Mouse (Mus musculus) liver, embryonic 16.5 days (tissue): ENCODE results near the gene Ubxn7. TPM values are rescaled to one million over a fixed set of nuclear protein-coding genes. Genes with fewer than 3 reads are reported as not detected.

Source experiments
- ATAC-seq: fragments of 200-750 bp; cut with Nextera tagmentation; 2 replicates; pipeline ENCODE4 v1.8.0; 2017; ENCODE audit warnings: low read depth, mild to moderate bottlenecking, moderate number of reproducible peaks, moderate library complexity
- H3K27ac ChIP-seq: fragments of 300-500 bp; sonication (generic); 2 replicates; pipeline ENCODE4 v1.5.1; 2014; ENCODE audit warnings: mild to moderate bottlenecking, low read length
- H3K27me3 ChIP-seq: fragments of 300-500 bp; sonication (generic); 2 replicates; pipeline ENCODE4 v1.6.1; 2014; ENCODE audit warnings: low read depth, low read length, mixed read lengths; ENCODE audit not compliant: control insufficient read depth, insufficient read depth
- H3K36me3 ChIP-seq: fragments of 300-500 bp; sonication (generic); 2 replicates; pipeline ENCODE4 v1.6.1; 2014; ENCODE audit warnings: mild to moderate bottlenecking; ENCODE audit not compliant: control insufficient read depth, insufficient read depth
- H3K4me1 ChIP-seq: fragments of 300-500 bp; sonication (generic); 2 replicates; pipeline ENCODE4 v1.6.1; 2014; ENCODE audit warnings: low read depth, low read length, mixed read lengths; ENCODE audit not compliant: control insufficient read depth
- H3K4me2 ChIP-seq: fragments of 300-500 bp; sonication (generic); 2 replicates; pipeline ENCODE4 v1.6.1; 2014; ENCODE audit warnings: low read depth, low read length, mixed read lengths
- H3K4me3 ChIP-seq: fragments of 300-500 bp; sonication (generic); 2 replicates; pipeline ENCODE4 v1.5.1; 2014; ENCODE audit warnings: low read depth, mild to moderate bottlenecking, low read length
- H3K9ac ChIP-seq: fragments of 300-500 bp; sonication (generic); 2 replicates; pipeline ENCODE4 v1.6.1; 2014; ENCODE audit warnings: low read depth, low read length
- H3K9me3 ChIP-seq: fragments of 300-500 bp; sonication (generic); replicated peaks from 2 replicates; pipeline ENCODE4 v1.6.1; 2016; ENCODE audit warnings: low read length; ENCODE audit not compliant: control insufficient read depth
- WGBS: fragments of 180-500 bp; shearing (Covaris S2); extraction: QIAGEN DNeasy Blood & Tissue Kit; methylation state at CpG from one replicate; pipeline ENCODE4 v1.1.7; 2014; ENCODE audit not compliant: insufficient replicate concordance; 5-methylcytosine and 5-hydroxymethylcytosine counted together
- polyA plus RNA-seq: library from polyadenylated mRNA; unstranded; fragments of >200 nt; fragmentation: Nextera tagmentation; extraction: Ambion mirVana; gene quantifications from 2 replicates; pipeline ENCODE4 v1.2.1, GENCODE M21; 2015

Gene Ubxn7
- polyA plus RNA-seq, 1 experiment from 2014 or later = 10.2 TPM

DNA sequence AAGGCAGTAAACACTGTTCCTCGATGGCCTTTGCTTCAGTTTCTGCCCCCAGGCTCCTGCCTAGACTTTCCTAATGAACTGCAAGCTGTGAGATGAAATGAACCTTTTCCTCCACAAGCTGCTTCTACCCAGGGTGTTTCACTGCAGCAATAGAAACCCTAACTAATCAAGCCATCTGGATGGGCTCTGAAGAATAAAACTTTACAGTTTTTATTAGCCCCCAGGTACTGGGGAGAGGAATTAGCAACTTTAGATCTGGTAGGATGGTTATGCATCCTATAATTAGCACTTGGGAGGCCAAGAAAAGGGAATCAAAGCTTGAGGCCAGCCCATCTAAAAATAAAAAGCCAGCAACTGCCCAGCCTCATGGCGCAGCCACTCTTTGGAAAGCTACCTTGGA is 15.5 kb upstream of the Ubxn7 start:
- Histone ChIP-seq H3K27me3 (no peaks in the 10 kb centered on the region), H3K9ac (no peak overlapping the region), H3K36me3 (no peaks in the 10 kb centered on the region), H3K4me1 (no peaks in the 10 kb centered on the region; the same call in 1 of the 2 replicates), H3K27ac (no peak overlapping the region), H3K9me3 (no peaks in the 10 kb centered on the region; the same call in 1 of the 2 replicates), H3K4me2 (no peak overlapping the region), H3K4me3 (no peak overlapping the region)
- ATAC-seq = no peak
- 76% methylated on average over 2 of the region's 2 CpGs for WGBS

GRCm38 (mm10) chr16:32323953-32324352 is 8.1 kb upstream of the Ubxn7 start:
- H3K27ac ChIP-seq = no peak overlapping the region
- no peaks in the 10 kb centered on the region for H3K9me3 ChIP-seq
- H3K4me2 ChIP-seq = no peak overlapping the region
- no peaks in the 10 kb centered on the region for H3K27me3 ChIP-seq
- no peaks in the 10 kb centered on the region for H3K4me1 ChIP-seq
- ATAC-seq = no peak
- no peak overlapping the region for H3K9ac ChIP-seq
- no peaks in the 10 kb centered on the region for H3K36me3 ChIP-seq
- no peak overlapping the region for H3K4me3 ChIP-seq
- 22% methylated on average over 7 of the region's 7 CpGs for WGBS

GRCm38 (mm10) chr16:32330876-32331670 is 984 bp upstream of the Ubxn7 start:
- peak overlapping the region; percentile 48 for H3K4me3 ChIP-seq
- H3K9ac ChIP-seq = peak overlapping the region; percentile 25; the same call in 1 of the 2 replicates
- H3K27ac ChIP-seq = peak overlapping the region; percentile 72

DNA sequence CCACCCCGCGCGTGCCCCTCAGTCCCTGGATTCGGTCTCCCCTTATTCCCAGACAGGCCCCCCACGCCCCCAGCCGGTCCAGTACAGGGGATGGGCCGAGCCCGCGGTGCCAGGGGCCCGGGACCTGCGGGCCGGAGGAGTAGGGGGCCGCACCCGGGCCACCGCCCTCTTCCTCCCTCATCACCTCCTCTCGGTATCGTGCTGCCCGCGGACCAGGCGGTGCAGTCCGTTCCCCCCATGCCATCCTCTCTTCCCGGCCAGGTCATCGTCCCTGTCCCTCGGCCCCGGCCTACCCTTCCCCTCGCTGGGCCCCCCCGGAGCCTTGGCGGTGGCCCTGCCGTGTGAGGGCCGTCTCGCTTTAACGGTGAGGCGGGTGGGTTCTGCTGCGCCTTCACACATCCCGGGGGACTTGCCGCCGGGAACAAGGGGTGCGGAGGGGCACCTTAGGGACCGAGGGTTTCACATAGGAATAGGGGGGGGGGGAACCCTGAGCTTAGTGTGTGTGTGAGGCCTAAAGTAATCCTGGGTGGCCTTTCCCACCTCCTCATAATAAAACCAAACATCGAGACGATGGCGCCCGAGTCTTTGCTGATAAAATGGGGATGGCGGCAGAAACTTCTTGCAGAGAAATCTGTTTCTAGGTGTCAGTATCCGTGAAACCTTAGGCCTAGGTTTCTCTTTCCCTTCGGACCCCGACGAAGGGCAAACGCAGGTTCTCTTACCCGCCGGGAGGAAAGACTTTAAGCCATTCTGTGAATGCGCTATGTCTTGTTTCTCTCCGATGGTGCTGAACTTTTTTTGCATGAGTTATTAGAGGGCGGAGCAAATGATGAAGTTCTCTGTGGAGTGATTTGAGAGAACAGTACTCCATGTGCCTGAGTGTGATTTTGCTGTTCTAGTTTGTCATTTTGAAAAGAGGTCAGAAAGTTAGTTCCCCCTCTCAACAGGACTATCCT is 777 bp downstream of the Ubxn7 start:
- Histone ChIP-seq H3K9me3 (no peaks in the 10 kb centered on the region), H3K27me3 (no peaks in the 10 kb centered on the region), H3K4me1 (peaks cover 15% of the 10 kb centered on the region), H3K4me3 (peak overlapping the region; percentile 96), H3K27ac (peak overlapping the region; percentile 96), H3K9ac (peak overlapping the region; percentile 98), H3K36me3 (no peaks in the 10 kb centered on the region), H3K4me2 (peak overlapping the region; percentile 66)
- ATAC-seq = peak; percentile 66
- WGBS = under 1% methylated on average over 53 of the region's 54 CpGs

More at GRCm38 (mm10) chr16:32330876-32331670, 984 bp upstream of the Ubxn7 start:
- peak overlapping the region; percentile 66 for H3K4me2 ChIP-seq
- no peaks in the 10 kb centered on the region for H3K27me3 ChIP-seq
- H3K9me3 ChIP-seq = no peaks in the 10 kb centered on the region
- peaks cover 9% of the 10 kb centered on the region for H3K4me1 ChIP-seq
- 51% methylated on average over 9 of the region's 9 CpGs for WGBS
- ATAC-seq = no peak
- H3K36me3 ChIP-seq = no peaks in the 10 kb centered on the region

GRCm38 (mm10) chr16:32335146-32335545 is 3.1 kb downstream of the Ubxn7 start:
- Histone ChIP-seq H3K36me3 (no peaks in the 10 kb centered on the region), H3K4me3 (no peak overlapping the region), H3K4me2 (no peak overlapping the region), H3K9me3 (no peaks in the 10 kb centered on the region), H3K27me3 (no peaks in the 10 kb centered on the region), H3K27ac (no peak overlapping the region), H3K9ac (no peak overlapping the region), H3K4me1 (peaks cover 15% of the 10 kb centered on the region)
- no peak for ATAC-seq
- 78% methylated on average over 5 of the region's 5 CpGs for WGBS

DNA sequence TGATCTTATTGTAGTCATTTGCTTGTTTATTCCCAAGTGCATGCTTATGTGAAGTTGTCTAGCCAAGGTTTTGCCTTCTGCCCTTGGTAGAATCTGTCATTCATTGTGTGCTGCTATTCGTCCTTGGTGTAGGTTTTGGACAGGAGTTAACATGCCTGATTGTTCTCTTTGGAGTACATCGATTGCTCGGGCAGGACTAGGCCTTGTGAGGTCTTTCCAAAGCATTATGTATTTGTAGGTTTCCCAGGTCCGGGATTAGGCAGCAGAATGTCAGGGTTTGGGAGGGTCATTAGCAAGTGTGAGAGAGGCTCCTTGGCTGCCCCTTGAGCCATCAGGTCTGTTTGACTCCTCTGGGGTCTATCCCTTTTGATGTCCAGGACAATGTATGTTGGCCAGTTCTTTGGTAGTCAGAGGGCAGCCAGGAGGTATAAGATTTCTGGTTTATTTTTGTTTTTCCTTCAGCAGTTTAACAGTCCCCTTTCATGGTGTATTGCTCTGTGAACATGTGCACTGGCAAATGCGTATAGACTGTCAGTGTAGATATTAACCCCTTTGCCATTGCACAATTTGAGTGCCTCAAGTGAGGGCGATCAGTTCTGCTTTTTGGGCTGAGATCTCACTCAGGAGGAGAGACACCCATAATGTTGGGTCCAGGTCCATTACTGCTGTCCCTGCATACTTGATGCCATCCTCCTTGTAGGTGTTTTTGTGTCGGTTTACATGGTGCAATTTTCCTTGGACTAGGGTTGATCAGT is 4.1 kb downstream of the Ubxn7 start:
- Histone ChIP-seq H3K27ac (no peak overlapping the region), H3K36me3 (no peaks in the 10 kb centered on the region), H3K4me2 (no peak overlapping the region), H3K9me3 (no peaks in the 10 kb centered on the region), H3K4me3 (no peak overlapping the region), H3K4me1 (peaks cover 12% of the 10 kb centered on the region), H3K9ac (no peak overlapping the region), H3K27me3 (no peaks in the 10 kb centered on the region)
- WGBS = 58% methylated on average over 7 of the region's 7 CpGs
- no peak for ATAC-seq

GRCm38 (mm10) chr16:32337001-32337400 is 4.9 kb downstream of the Ubxn7 start:
- ATAC-seq = no peak
- peaks cover 9% of the 10 kb centered on the region for H3K4me1 ChIP-seq

GRCm38 (mm10) chr16:32340451-32340850 is 8.4 kb downstream of the Ubxn7 start:
- Histone ChIP-seq H3K4me3 (no peak overlapping the region), H3K4me2 (no peak overlapping the region), H3K9me3 (no peaks in the 10 kb centered on the region), H3K36me3 (no peaks in the 10 kb centered on the region), H3K4me1 (peaks cover 11% of the 10 kb centered on the region), H3K9ac (no peak overlapping the region), H3K27me3 (no peaks in the 10 kb centered on the region), H3K27ac (no peak overlapping the region)
- 27% methylated on average over 1 of the region's 1 CpGs for WGBS
- ATAC-seq = no peak

More at GRCm38 (mm10) chr16:32337001-32337400, 4.9 kb downstream of the Ubxn7 start:
- Histone ChIP-seq H3K9me3 (no peaks in the 10 kb centered on the region), H3K27me3 (no peaks in the 10 kb centered on the region), H3K9ac (no peak overlapping the region), H3K27ac (no peak overlapping the region), H3K4me3 (no peak overlapping the region), H3K36me3 (no peaks in the 10 kb centered on the region), H3K4me2 (no peak overlapping the region)
